Mouse (Mus musculus) brain, embryonic 14.5 days (tissue): ENCODE measurements around the gene Rubcn. TPM values are rescaled to one million over a fixed set of nuclear protein-coding genes. Genes with fewer than 3 reads are reported as not detected.

Experiments
- DNase-seq: peaks from one replicate; pipeline ENCODE4 v3.0.0-alpha.2; 2011; ENCODE audit warnings: low read depth
- CTCF ChIP-seq: fragments of 200-500 bp; IDR thresholded peaks from 2 replicates; pipeline ENCODE4 v1.5.1; 2012; ENCODE audit warnings: inconsistent platforms, mild to moderate bottlenecking, moderate library complexity, borderline replicate concordance; ENCODE audit not compliant: insufficient read depth, insufficient read length; ENCODE audit errors: extremely low read depth
- POLR2A ChIP-seq: fragments of 200-500 bp; IDR thresholded peaks from 2 replicates; pipeline ENCODE4 v1.6.1; 2012; ENCODE audit warnings: mild to moderate bottlenecking, inconsistent platforms, borderline replicate concordance; ENCODE audit not compliant: poor library complexity, insufficient read depth, insufficient read length, severe bottlenecking; ENCODE audit errors: extremely low read depth
- polyA plus RNA-seq: library from polyadenylated mRNA; depleted of rRNA; stranded (reverse); fragments of >200 nt; gene quantifications from 2 replicates; pipeline ENCODE4 v1.2.3, GENCODE M21; 2012

Gene Rubcn
- polyA plus RNA-seq, 1 experiment: 60.1 TPM

DNA sequence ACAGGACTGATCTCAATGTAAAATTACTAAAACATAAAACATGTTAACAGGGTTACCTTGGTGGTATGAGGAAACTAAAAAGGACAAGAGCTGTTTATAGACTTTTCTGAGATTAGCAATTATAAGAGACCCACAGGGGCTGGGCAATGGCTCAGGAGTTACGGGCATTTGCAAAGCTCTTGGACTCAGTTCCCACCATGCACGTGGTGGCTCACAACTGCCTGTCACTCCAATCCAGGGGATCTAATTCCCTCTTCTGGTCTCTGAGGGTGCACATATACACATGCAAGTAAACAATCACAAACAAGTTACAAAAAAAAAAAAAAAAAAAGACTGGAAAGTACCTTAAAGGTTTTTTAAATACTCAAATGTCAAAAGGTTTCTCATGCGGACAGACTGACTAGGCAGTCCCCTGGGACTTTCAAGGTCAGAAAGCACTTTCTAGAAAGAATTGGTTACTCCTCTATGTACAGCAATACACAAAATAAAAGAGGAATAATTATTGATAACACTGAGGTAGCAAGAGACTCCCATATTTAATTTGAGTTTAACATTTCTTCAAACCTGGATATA lies 15.7 kb downstream of the Rubcn start:
- DNase-seq: no peak

DNA sequence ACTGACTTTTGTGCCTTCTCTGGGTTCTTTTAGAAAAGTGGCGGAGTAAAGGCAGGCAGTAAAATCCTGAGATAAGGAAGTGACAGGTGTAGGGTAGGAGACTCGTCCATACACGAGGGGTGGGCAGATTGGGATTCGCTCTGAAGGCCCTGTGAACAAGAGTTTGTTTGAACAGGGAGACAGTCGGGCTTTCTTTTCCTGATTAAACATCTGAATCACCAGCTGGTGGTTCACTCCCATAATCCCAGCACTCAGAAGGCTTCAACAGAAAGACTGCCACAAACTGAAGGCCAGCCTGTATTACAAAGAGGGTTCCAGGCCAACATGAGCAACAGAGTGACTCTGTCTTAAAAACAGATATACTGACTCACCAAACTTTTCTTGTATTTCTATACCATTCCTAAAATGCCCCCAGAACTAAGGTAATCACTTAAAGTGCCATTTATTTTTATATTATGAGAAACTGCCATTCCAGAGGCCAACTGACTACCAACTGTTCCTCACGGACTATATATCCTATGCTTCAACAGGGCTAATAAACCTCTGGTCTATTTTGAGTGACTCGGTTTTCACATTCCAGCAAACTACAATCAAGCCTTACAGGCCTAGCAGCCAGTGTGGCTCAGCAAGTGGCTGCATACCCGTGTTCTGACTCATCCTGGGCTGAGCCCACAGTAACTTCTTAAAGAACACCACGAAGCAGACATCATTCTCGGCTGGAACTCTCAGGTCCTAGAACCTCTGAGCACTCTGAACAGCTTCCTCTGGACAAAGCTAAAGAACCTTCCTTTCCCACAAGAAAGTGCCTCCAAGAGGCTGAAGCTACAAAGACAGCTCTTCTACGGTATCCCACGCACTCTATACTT lies 18.6 kb downstream of the Rubcn start:
- no peak for DNase-seq
- no peak for TF ChIP-seq POLR2A
- TF ChIP-seq CTCF: no peak

More for the DNA sequence above, 15.7 kb downstream of the Rubcn start:
- no peak for TF ChIP-seq CTCF
- TF ChIP-seq POLR2A: no peak

DNA sequence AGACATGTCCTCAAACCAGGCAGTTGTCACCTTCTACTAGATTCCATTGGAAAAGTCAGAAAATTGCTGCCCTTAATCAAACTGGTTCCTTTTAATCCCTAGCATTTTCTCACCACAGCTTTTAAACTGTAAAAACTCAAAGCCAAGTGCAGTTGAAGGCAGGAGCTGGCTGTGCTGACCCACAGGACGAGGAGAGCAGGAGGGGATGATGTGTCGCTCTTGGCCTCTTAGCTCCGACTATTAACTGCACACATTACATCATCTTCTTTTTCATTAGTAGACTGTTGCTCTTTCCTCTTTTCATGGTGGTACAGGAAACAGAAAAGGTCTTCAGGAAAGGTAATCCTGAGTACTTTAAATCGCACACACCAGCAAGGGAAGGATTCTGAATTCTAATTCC lies 19.2 kb downstream of the Rubcn start:
- DNase-seq: no peak
- TF ChIP-seq POLR2A (no peak), CTCF (no peak)

DNA sequence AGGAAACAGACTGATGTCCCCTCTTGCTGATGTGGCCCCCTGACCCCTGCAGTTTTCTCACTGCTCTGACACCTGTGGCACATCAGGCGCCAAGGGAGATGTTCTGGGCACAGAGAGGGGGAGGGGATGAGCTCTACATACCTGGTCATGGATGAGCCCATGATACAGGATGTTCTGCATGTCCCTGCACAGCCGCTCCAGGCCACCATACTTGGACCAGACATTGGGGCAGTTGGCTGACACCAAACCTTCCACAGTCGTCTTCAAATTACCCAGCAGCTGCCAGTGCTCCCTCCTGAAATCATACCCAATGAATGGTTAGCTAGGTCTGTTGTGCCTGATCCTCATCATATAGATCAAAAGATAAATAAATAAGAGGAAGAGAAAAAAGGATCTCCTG lies 20.8 kb downstream of the Rubcn start:
- no peak for DNase-seq
- TF ChIP-seq CTCF (no peak), POLR2A (no peak)

DNA sequence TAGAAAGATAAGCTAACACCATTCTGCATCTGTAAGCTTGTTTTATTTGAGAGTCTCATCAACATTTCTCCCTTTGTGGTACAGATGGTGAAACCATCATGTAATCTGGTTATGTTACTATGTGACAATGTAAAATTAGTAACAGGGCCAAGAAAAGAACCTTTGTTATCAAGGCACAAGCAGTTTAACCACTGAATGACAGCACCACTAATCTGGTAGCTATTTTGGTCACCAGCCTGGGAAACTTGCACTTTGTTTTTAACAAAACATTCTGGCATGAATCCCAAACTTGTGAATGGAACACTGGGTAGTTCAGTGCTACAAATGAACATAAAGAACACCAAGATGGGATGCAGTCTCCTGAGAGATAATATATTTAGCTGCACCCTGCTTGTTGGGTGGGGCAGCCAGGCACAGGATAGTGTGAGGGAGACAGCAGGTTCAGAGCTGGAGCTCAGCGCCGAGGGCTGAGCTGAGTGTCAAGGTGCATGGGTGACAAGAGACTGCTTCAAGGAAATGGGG lies 23.5 kb downstream of the Rubcn start:
- DNase-seq: peak; percentile 82
- TF ChIP-seq CTCF (no peak), POLR2A (no peak)

DNA sequence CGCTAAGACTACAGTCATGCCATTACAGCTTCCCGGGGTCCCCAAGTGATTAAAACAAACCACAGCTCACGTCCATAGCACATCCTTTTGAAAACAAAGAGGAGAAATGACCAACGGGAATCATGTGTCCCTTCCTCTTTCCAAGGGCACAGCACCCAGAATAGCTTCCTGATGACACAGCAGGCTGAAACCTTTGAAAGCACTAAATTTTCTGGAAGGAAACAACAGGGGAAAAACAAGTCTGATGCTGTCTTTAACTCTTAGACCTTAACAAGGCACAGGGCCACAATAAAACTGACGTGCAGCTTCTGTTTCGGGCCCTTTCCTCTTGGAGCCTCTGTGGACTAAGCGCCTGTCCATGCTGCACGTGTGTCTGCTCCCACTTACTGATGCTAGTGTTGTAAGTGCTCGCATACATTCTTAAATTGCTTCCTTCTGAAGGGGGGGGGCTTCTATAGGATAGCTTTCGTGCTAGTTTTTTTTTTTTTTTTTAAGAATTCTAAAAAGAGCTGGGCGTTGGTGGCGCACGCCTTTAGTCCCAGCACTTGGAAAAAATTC lies 24.0 kb downstream of the Rubcn start:
- DNase-seq: no peak
- no peak for TF ChIP-seq POLR2A
- no peak for TF ChIP-seq CTCF

DNA sequence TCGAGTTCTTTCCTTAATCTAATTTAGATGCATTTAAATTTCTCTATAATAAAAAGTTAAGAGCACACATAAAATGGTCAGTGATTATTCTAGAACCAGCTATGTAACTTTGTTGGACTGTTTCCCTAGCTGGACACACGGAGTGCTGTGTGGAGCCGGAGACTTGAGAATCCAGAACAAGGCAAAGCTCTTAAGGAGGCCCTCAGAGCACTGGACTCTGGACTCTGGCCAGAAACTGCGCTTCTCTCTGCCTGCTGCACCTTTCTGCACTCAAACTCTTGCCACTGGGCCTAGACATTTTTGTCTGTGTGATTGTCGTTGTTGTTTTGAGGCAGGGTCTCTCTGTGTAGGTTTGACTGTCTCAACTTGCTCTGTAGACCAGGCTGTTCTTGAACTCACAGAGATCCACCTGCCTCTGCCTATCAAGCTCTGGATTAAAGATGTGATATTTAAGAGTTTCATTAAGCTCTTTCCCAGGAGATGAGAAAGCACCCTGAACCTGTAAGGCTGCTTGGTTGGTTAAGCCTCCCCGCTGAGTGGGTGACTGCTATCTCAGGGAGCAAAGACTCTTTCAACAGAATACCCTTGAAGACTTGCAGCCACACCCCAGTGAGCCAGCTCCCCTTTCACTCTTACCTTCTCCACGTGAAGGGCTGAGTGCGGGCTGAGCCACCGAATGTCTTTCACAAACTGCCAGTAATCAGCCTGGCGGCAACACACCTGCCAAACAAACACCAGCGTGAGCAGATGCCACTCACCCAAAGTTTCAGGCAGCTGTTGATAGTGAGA lies 28.3 kb downstream of the Rubcn start:
- DNase-seq: no peak
- TF ChIP-seq CTCF: no peak
- no peak for TF ChIP-seq POLR2A

DNA sequence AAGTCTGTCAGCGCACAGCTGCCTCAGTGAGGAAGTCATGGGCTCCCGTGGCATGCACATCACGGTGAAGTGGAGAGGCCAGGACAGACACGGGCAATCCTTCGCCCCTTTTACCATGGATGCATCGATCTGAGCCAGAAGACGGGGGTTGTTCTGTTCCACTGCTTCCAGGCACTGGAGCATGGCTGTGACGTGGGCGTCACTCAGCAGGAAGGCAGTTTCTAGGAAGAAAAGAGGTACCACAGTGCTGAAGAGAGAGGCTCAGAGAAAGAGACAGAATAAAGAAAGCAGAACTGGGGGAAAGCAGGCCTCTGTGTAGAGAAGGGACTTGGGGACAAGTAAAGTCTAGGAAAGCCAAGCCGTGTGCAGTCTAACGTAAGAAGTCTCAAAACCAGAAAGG lies 30.5 kb downstream of the Rubcn start:
- no peak for DNase-seq
- TF ChIP-seq CTCF: no peak
- no peak for TF ChIP-seq POLR2A

DNA sequence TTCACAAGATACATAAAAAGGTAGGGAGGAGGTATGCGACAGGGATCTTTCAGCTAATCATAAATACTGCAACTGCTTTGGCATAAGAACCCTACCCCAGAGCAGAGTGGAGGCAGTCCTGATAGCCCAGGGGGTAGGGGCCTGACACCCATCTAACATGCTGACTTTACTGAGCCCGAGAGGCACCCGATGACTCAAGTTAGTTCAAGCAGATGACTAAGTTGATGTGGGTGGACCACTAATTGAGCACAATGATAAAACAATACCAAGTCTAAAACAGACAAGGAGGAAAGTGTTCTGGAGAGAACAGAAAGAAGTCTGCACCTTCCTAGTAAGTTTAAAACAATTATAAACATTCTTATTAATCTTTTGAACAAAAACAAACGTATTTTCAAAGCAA lies 46.1 kb downstream of the Rubcn start:
- no peak for TF ChIP-seq POLR2A
- no peak for DNase-seq

DNA sequence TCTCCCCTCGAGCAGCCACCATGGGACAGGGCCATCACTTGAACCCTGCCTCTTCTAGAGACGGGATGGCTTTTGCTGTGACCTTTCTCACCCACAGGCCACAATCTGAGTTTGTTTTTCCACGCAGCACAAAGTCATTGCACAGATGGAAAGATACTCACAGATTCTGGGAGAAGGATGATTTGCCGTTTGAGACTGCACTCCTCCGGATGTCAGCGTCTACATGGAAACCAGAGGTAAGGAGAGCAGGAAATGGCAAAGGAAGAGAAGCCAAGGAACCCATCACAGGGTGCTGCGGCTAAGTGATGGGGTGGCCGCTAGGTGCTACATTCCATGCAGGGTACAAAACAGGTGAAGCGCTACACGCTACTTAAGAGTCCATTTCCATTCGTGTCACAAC lies 48.5 kb downstream of the Rubcn start:
- no peak for DNase-seq
- TF ChIP-seq CTCF (no peak), POLR2A (no peak)

DNA sequence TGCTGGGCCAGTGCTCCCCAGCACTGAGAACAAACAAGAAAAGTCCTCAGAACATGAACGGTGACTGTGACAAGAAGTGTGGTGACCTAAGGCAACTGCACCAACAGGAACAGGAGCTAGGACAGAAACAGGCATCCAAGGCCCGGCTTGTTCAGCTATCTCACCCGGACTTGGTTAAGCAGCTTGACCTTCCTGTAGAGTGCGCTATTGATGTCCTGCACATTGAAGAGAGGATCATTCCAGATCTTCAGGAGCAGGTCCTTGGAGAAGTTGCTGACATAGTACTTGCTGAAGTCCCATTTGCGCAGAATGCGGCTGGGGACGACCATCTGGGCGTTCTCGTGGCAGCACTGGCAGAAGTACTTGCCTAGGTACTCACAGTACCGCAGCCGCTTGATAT lies 51.0 kb downstream of the Rubcn start:
- DNase-seq: no peak
- no peak for TF ChIP-seq CTCF
- no peak for TF ChIP-seq POLR2A
